Mouse (Mus musculus) embryo, embryonic 11 days (tissue): ENCODE measurements around the gene Gm10447.

Experiments used
- DNase-seq: peaks from one replicate; pipeline ENCODE4 v3.0.0-alpha.2; 2015

Gene Gm10447

DNA sequence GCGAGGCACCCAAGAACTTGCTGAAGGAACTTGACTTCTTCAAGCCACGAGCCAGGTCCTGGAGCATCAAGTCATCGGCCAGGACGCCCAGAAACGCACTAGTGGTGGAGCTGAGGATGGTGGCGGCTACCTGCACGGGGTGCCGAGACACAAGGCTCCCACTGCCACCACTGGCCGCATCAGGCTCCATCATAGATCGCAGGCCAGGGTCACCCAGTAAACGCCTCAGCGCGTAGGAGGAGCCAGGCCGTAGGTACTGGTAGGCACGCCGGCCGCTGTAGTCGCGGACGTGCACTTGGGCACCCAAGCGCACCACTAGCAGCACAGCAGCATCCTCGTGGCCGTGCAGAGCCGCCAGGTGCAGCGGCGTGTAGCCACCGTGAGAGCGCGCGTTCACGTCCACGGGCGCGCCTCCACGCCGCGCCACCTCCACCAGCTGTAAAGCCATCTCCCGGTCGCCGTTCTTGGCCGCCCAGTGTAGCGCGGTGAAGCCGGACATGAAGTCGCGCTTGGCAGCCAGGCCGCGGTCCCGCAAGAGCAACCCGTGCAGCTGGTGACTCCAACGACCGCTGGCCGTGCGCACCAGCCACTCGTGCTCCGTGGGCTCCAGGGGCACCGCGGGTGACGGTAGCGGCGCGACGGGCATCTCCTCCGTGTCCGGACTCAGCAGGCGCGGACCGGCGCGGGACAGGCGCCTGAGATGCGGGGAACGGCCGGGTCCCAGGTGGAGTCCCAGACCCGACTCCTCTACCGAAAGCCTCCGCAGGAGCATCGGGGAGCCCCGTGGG is 21.7 kb upstream of the Gm10447 start:
- no peak for DNase-seq

DNA sequence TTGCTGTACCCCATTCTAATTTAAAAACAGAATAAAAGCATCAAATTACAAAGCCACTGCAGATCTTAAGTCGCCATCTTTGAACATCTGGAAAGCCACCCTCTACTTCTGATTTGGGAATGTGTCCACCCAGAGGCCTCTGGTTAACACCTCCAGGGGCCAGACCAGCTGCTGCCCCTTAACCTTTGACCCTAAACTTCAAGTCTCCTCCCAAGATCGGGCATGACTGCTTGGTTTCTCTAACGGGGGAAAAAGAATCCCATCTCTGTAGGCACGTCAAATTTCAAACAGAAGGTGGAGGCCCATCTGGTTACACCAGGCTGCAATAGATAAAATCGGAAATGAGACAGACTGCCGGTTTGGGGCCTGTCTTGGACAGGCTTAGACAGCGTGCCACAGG is 20.9 kb upstream of the Gm10447 start:
- DNase-seq, result no peak

DNA sequence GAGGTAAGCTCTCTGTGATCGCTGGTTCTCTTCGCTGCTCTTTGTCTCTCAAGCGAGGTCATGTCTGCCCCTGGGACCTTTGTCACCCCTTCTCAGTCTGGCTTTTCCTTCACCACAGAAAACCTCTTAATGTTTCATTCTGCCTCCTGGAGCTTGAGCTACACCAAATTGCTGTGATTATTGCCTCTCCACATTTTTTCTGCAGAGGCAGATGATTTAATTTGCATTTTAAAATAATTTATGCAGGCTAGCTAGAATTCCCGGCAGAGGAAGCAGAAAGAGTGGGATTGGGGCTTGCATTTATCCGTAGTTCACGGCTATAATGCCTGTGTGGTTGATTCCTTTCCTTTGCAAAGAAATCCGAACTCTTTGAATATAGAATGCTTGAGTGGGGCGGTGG is 18.7 kb upstream of the Gm10447 start:
- no peak for DNase-seq

DNA sequence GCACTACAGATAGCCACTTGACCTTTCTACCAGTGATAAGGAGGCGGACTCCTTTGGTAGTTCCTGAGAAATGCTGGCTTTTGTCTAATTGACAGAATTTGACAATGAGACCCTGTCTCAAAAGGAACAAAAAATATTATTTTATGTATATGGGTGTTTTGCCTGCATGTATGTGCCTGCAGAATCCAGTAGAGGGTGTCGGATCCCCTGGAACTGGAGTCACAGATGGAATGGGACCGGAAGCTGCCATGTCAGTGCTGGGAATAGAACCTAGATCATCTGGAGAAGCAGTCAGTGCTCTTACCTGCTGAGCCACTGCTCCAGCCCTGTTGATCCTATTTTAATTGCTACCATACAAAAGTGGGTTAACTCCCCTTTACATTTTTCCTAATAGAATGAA is 15.8 kb upstream of the Gm10447 start:
- no peak for DNase-seq

DNA sequence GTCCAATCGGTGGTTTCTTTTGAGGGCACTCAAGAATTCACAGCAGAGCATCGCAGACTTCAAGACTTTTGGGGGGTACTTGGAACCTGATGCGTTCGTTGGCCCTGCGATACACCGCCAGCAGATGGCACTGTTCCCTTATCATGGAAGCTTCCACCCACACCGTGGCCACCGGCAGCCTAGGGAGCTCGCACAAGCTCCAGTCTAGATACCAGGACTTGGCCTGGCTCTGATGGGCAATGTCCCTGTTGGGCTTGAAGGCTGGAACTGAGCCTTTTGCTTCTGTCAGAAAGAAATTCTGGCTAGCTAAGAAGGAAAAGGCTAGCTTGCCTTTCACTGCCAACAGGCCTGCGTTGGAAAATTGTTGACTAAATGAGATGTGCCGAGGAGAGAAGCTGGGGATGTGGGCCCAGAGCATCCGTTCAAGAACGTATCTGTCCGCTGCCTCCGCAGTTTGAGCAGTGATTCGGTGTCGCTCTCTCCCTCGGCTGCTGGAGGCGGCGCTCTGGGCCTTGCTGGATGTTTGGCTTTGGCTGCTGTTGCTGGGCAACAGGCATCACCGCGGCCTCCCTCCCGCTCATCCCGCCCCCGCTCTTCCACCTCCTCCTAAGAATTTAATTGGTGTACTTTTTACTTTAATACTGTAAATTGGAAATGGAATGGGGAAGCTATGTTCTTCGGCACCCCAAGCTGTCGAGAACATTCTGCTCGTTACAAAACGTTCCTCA is 13.2 kb upstream of the Gm10447 start, which contains the start of gene Gm9837:
Gene Gm9837 (minus strand): TSS at position 512 of the 728 bp plus-strand sequence.
- DNase-seq, result peak; percentile 95

DNA sequence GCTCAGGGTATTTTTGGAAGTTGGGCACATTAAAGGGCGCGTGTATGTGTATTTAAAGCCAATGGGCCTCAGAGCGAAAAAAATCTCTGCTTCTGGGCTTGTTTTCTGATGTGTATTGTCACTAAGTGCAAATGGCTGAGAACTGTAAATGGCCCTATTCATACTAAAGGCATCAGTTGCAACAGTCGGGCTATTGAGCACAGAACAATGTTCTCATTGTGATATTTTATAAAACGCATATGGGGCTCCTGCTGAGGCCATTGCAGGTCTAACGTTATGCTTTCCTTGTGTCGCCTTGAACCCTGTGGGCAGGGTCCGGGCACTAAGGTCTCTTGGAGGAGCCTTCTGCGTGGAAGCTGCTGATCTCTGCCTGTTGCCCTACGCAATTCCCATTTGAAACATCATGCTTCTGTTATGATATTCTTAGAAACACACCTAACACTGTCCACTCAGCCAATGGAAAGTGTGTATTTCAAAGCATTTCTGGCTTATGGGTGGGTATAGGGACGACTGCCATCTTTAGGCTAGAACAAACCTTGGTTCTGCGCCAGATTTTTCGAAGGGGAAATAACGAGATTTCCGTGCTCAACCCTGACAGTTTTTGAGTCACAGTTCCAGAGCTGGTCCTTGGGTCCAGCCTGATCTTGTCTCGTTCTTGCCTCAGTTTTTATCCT is 12.5 kb upstream of the Gm10447 start:
- no peak for DNase-seq

DNA sequence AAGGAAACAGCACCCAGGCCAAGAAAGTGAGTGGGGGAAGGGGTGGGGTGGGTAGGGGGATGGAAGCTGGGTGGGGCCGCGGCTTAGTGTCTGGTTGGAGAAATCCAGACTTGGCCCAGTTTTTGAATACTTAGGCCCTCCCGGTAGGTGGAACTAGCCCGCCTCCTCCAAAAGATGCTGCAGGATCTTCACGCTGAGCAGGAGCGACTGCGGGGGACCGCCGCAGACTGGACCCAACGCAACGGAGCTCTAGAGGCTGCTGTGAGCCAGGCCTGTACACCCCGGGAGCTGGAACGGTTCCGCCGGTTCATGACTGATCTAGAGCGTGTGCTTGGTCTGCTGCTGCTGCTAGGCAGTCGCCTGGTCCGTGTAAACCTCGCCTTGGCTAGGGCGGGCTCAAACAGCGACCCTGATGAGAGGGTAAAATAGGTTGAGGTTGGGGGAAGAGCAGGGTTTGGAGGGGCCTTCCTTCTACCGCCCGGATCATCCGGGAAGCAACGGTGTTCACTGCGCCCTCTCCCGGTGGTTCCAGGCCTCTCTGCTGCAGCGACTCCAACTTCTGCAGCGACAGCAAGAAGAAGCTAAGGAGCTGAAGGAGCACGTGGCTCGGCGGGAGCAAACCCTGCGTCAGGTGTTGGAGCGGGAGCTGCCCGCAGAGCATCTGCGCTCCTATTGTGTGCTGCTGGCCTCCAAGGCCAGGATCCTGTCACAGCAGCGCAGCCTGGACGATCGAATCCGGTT is 9.5 kb upstream of the Gm10447 start:
- peak; percentile 90 for DNase-seq

DNA sequence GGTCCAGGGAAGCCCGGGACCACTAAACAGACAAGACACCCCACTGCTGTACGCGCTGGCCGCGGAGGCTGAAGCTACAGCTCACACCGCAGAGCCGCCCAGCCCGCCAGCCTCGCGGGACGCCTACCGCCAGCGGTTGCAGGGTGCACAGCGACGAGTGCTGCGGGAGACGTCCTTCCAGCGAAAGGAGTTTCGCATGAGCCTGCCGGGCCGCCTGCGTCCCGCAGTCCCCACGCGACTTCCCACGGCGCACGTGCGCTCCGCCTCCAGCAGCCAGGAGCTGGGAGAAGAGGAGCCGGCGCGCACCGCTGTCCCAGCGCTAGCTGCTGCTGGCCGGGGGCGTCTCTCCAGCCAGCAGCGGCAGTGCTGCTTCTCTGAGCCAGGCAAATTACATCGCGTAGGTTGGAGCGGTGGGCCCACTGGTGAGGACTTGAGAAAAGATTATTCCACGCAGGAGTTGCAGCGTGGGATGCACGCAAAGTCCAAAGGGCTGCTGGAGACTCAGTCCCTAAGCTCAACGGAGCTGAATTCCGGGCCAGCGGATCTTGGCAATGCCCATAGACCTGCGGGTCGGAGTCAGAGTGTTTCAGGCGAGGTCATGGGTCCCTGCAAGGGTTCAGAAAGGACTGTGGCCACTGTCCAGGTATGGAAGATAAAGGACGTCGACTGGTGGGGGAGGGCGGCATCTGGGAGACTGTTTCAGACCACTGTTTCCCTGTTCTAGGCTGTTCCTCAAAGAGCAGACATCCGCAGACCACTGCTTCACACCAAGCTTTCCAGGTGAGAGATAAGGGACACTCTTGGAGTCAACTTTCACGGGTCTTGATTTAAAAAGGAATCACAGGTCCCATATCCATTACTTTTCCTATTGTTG is 6.9 kb upstream of the Gm10447 start:
- DNase-seq, result peak; percentile 71

DNA sequence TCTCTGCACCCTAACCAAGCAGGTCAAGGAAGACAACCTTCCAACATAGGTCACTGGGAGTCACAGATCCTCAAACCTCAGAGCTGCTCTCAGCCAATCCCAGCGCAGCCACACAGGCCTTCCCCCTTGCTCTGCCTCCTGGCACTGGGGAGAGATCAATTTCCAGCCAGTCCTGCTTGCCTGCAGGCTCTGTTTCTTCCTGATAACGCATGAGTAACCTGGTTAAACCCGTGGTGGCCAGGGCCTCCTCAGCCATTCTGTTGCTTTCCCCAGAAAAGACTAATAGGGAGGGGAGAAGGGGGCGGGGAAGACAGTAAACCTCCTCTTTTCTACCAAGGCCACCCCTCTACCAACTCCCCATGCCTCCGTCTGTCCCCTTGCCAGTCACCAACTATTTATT is 4.8 kb upstream of the Gm10447 start:
- DNase-seq, result no peak

DNA sequence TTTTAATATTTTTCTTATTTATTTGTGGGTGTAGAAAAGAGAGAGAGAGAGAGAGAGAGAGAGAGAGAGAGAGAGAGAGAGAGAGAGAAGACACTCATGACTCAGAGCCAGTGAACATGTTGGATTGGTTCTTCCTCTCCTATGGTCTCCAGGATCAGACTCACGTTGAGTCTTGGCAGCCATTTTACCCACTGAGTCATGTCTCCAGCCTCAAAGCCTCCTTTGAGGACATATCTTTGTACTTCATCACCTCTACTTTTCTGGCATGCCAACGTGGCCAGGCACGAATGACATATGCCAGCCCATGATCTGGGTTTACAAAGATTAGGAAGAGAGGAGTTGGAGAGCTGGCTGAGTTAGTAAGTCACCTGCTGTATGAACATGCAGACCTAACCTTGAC is 3.3 kb upstream of the Gm10447 start:
- no peak for DNase-seq

DNA sequence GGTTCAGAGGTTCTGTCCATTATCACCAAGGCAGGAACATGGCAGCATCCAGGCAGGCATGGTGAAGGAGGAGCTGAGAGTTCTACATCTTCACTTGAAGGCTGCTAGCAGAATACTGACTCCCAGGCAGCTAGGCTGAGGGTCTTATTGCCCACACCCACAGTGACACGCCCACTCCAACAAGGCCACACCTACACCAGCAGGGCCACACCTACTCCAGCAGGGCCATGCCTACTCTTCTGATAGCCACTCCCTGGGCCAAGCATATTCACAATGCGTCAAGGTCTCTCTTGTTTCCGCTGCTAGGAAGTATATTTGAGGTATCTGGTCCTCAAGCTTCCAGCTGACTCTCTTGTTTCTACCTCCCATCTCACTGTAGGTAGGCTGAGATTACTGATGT is 2.1 kb upstream of the Gm10447 start:
- DNase-seq, result no peak

DNA sequence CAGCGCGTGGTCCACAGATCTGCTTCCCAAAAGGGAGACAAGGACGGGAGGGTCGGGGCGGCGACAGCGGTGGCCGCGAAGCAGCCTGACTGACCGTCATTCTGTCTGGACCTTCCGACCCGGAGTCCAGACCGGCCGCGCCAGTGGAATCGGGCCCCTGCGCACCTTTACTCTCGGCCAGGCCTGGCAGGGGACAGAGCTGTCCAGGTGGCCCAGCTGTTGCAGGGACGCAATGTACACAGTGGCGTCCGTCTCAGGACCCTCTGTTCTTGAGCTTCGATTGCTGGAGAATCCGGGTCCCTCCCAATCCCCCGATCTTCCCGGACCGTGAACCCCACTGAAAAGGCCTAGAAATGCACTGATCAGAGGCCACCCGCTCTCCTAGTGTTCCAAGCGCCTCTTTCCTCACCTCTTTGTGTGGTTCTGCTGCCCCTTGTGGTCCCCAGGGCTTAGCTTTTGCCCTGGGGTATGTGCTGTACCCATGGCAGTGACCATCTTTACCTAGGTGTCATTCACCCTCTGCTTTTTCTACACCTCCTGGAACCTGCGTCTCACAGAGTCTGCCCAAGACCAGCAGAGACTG is 553 bp upstream of the Gm10447 start:
- peak; percentile 44 for DNase-seq

DNA sequence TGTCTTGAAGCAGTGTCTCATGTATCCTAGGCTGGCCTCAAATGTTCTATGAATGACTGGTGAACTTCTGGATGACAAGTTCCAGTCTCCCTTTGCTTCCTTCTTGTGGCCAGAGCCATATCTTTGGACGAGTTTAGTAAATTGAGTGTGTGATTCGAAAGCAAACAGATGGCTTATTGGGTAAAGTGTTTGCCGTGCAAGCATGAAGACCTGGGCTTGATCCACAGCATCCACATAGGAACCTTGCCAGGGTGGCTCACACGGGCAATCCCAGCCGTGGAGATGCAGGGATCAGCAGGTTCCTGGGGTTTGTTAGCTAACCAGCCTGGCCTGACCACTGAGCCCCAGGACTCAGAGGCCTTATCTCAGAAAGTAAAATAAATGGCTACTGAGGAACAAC is 3.9 kb downstream of the Gm10447 start:
- DNase-seq, result no peak

DNA sequence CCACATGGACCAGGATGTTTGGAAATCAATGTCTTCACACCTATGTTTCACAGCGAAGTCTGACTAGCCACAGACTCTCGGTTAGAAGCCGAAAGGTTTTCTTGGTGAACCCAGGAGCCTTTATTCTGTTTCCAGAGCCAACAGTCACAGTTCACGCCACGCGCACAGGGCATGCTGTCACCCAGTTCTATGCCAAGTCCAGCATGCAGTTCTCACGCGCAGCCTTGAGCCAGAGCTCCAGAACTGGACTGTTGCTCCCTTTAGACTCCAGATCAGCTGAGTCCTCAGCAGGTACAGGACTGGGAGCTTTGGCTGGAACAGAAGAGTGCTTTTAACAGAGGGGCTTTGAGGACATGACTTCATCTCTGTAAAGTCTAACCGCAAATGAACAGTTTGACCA is 4.5 kb downstream of the Gm10447 start:
- DNase-seq, result no peak

DNA sequence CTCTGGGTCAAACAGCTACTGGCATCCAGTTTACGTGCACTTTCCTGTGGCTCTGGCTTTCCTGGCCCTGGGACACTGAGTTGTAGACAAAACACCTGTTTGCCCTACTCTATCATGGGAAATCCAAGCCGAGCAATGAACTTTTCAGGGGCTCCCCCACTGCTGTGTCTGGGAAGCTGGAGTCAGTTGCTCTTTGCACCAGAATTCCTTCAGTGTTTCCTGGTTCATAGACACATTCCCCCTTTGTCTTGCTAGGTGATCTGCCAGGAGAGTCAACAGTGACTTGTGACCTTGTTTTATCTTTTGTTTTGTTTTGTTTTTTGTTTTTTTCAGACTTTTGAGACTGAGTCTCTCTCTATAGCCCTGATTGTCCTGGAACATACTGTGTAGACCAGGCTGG is 5.5 kb downstream of the Gm10447 start:
- no peak for DNase-seq

DNA sequence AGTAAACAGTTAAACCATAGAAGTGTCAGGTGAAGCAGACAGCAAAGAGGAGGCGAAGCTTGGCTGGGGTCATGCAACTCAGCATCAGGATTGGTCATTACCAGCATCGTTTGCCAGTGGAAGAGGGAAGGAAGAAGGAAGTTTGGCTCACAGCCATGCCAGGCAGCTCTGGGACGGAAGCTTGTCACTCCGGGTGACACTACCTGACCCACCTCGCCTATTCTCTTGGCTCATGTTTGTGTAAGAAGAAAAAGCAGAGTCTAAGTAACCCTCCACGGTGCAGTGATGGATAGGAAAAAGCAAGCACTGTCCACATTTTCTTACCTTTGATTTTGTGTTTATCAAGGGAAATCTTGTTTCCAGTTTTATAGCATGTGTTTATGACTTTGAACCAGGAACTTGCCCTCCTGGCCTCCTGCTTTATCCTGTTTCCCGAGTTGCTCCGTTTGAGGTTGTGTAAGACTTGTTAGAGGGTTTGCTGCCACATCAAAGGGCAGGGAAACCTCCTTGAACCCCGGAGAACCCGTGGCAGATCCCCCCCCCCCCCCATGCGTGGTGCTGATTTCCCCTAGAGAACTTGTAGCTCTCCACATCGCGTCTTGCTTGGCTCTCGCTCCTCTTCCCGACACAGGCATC is 6.7 kb downstream of the Gm10447 start:
- DNase-seq, result no peak

DNA sequence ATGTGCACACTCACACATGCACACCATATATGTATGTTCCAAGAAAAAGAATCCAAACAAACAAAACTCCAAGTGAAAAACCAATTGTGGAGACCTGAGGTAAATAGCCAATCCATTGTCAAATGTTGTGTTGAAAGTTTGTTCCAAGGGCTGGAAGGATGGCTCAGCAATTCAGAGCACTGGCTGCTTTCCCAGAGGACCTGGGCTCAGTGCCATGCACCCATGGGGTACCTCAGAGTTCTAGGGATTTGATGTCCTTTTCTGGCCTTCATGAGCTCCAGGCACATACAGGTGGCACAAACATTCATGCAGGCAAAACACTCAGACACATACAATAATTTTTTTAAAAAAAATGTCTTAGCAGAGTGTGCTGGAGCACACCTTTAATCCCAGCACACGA is 8.4 kb downstream of the Gm10447 start:
- no peak for DNase-seq

DNA sequence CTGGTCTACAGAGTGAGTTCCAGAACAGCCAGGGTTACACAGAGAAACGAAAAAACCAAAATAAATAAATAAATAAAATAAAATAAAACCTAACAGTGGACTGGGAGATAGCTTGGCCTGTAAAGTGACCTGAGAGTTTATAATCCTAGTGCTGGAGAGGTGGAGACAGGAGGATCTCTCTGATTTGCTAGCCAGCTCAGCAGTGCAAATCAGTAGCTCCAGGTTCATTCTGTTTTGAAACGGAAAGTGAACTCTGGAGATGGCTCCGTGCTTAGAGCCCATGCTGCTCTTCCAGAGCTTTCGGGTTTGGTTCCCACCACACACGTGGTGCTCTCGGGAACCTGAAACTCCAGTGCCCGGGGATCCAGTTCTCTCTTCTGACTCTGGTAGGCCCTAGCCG is 8.9 kb downstream of the Gm10447 start:
- no peak for DNase-seq

DNA sequence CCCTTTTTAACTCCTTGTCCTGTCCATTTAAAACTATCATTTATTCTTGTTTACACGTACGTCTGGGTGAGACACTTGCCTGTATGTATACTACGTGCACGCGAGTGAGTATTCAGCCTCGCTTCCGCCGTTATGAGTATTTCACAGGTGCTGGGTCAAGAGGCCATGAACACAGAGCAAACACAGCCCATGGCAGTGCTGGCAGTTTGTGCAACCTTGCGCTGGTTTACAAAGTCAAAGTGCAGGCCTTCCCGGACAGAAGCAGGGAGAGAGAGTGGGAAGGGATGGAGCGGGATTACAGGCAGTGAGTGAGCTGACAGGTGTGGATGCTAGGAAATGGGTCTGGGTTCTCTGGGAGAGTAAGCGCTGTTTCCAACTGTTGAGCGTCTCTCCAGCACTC is 10.7 kb downstream of the Gm10447 start:
- DNase-seq, result no peak

DNA sequence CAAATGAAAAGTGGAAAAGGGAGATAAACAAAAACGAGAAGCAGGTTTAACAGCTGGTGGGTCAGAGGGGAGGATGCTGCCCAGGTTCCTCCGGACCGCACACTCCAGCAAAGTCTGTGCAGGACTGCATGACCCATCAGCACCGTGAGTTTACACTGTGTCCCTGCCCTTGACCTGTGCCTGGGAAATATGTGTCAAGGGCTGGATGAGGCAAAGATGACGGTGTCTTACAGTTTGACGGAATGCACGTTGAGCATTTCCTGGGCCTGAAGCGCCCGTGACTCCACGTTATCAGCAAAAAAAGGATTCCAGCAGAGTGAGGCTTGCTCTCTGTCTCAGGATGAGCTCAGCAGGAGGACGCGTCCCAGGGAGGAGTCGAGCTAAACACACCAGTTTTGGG is 11.3 kb downstream of the Gm10447 start:
- DNase-seq, result no peak

DNA sequence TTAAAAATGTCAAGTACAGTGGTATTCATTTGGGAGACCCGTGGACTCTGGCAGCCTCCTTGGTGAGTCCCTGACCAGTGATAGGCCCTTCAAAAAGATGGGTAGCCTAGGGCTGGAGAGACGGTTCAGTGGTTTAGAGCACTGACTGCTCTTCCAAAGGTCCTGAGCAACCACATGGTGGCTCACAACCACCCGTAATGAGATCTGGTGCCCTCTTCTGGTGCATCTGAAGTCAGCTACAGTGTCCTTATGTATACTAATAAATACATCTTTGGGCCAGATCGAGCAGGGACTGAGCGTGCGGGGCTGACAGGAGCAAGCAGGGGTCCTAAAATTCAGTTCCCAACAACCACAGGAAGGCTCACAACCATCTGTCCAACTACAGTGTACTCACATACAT is 13.0 kb downstream of the Gm10447 start:
- no peak for DNase-seq
